Mouse (Mus musculus) right cerebral cortex, postnatal 25 days (tissue): ENCODE data around the gene Klk4.

Experiments used
- DNase-seq: peaks from one replicate; pipeline ENCODE4 v3.0.0; 2022

Klk4 gene

GRCm38 (mm10) chr7:43920582-43920981, 39.6 kb downstream of the Klk4 start:
- DNase-seq, result no peak

GRCm38 (mm10) chr7:43921087-43921486, 40.1 kb downstream of the Klk4 start:
- no peak for DNase-seq

- no peak for DNase-seq
Measured at GRCm38 (mm10) chr7:43921941-43922340, 41.0 kb downstream of the Klk4 start.

GRCm38 (mm10) chr7:43925985-43926384, 45.0 kb downstream of the Klk4 start:
- no peak for DNase-seq

GRCm38 (mm10) chr7:43928521-43928920, 47.6 kb downstream of the Klk4 start:
- DNase-seq, result no peak

GRCm38 (mm10) chr7:43932337-43932736, 51.4 kb downstream of the Klk4 start:
- DNase-seq, result no peak

- DNase-seq, result no peak
Measured at GRCm38 (mm10) chr7:43933440-43933839, 52.5 kb downstream of the Klk4 start, which contains the start of gene Klk15. Gene Klk15, plus strand, starts transcription at chr7:43933740.

GRCm38 (mm10) chr7:43934747-43935146, 53.8 kb downstream of the Klk4 start:
- DNase-seq, result no peak
